In the genomic region with DNA sequence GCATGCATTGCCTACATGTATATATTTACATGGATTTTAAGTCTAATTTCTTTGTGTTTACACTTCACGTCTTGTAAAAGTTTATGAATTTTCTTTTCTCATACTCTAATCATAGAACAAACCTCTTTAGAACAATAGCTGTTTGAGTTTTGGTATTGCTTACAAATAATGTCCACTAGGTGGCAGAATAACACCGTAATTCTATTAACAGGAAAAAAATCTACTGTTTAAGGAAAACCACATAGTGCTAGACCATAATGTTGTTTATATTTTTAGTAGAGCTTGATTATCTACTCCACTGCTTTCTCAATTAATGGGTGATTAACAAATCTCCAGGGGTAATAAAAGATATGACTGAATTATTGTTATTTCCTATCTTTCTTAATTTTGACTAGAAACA, we compare ENCODE assay signal across 9 mouse cellular contexts. TPM values are rescaled to one million over a fixed set of nuclear protein-coding genes. Genes with fewer than 3 reads are reported as not detected.
DNase-seq lines count a peak whose midpoint lies in the region; ATAC-seq and TF ChIP-seq lines count a peak whose summit lies in the region.
"Had no signal": no experiment of that assay in that cellular context is flagged by ENCODE, and none has a peak within 500 bp of the region (broad histone marks: within the 10 kb centered on the region; RNA-seq: fewer than 3 reads in every experiment).

No protein-coding gene starts in this region.

- H3K9me3 ChIP-seq in limb, embryonic 14.5 days (ENCODE audit: control insufficient read depth, low read length): no peaks in the 10 kb centered on the region
- H3K9me3 ChIP-seq in limb, embryonic 10.5 days (replicated peaks): no peaks in the 10 kb centered on the region
- H3K9me3 ChIP-seq in forebrain, postnatal 0 days (ENCODE audit: low read length): no peaks in the 10 kb centered on the region
- H3K9me3 ChIP-seq: limb, embryonic 12.5 days had no signal

- DNase-seq in limb, embryonic 14.5 days (ENCODE audit: low spot score): peak; percentile 74
- no peak for DNase-seq in limb, embryonic 10.5 days (ENCODE audit: low spot score)
- DNase-seq in ZHBTc4 (ENCODE audit: low read depth, low spot score): peak; percentile 35
- peak; percentile 58 for DNase-seq in forebrain, postnatal 0 days
- peak; percentile 6 for DNase-seq in retina, adult 2 months (ENCODE audit: low read depth, low spot score)
- no peak for DNase-seq in spleen, postnatal 36 days (ENCODE audit: low spot score in 2 of 2)
- DNase-seq in urinary bladder, postnatal 14 days (ENCODE audit: low spot score): no peak

- no peak overlapping the region for H3K9ac ChIP-seq in limb, embryonic 14.5 days (ENCODE audit: low read depth, low read length, severe bottlenecking)
- no peak overlapping the region for H3K9ac ChIP-seq in forebrain, postnatal 0 days
- H3K9ac ChIP-seq: limb, embryonic 12.5 days had no signal

- H3K27me3 ChIP-seq in limb, embryonic 14.5 days (ENCODE audit: control insufficient read depth, insufficient read depth, low read length): no peaks in the 10 kb centered on the region
- no peaks in the 10 kb centered on the region for H3K27me3 ChIP-seq in limb, embryonic 10.5 days (ENCODE audit: low read depth, poor library complexity, severe bottlenecking)
- no peaks in the 10 kb centered on the region for H3K27me3 ChIP-seq in forebrain, postnatal 0 days (ENCODE audit: insufficient read depth, low read length)
- H3K27me3 ChIP-seq: limb, embryonic 12.5 days had no signal

- ATAC-seq in limb, embryonic 14.5 days (ENCODE audit: low FRiP score, low read depth): peak; percentile 44; the same call in 1 of the 2 replicates
- peak; percentile 61 for ATAC-seq in forebrain, postnatal 0 days

- WGBS in limb, embryonic 14.5 days: 2% methylated on average over 2 of the region's 2 CpGs
- WGBS in limb, embryonic 10.5 days: 7% methylated on average over 2 of the region's 2 CpGs
- 3% methylated on average over 2 of the region's 2 CpGs for WGBS in forebrain, postnatal 0 days

- no peak overlapping the region for H3K4me2 ChIP-seq in limb, embryonic 14.5 days (replicated peaks; ENCODE audit: low read depth, low read length, severe bottlenecking)
- no peak overlapping the region for H3K4me2 ChIP-seq in forebrain, postnatal 0 days (ENCODE audit: low read depth)
- H3K4me2 ChIP-seq: limb, embryonic 12.5 days had no signal

- no peaks in the 10 kb centered on the region for H3K4me1 ChIP-seq in limb, embryonic 14.5 days (ENCODE audit: control insufficient read depth, insufficient read depth, low read length)
- no peaks in the 10 kb centered on the region for H3K4me1 ChIP-seq in limb, embryonic 10.5 days
- H3K4me1 ChIP-seq in forebrain, postnatal 0 days (ENCODE audit: insufficient read depth): no peaks in the 10 kb centered on the region
- H3K4me1 ChIP-seq: limb, embryonic 12.5 days had no signal

- no peak for TF ChIP-seq POLR2A in limb, embryonic 14.5 days (IDR thresholded peaks at IDR 0.05; ENCODE audit: borderline replicate concordance, extremely low read depth, insufficient read depth, insufficient read length)

- no peak overlapping the region for H3K27ac ChIP-seq in limb, embryonic 14.5 days (replicated peaks; ENCODE audit: low read depth, low read length)
- no peak overlapping the region for H3K27ac ChIP-seq in limb, embryonic 10.5 days
- no peak overlapping the region for H3K27ac ChIP-seq in forebrain, postnatal 0 days (ENCODE audit: low read depth, low read length)
- H3K27ac ChIP-seq: limb, embryonic 12.5 days had no signal

- TF ChIP-seq CTCF in forebrain, postnatal 0 days (IDR thresholded peaks at IDR 0.05; ENCODE audit: low read depth): peak; percentile 72

- no peak overlapping the region for H3K4me3 ChIP-seq in limb, embryonic 14.5 days (replicated peaks; ENCODE audit: low read length)
- no peak overlapping the region for H3K4me3 ChIP-seq in limb, embryonic 10.5 days
- no peak overlapping the region for H3K4me3 ChIP-seq in forebrain, postnatal 0 days (ENCODE audit: low read depth, low read length)
- H3K4me3 ChIP-seq: limb, embryonic 12.5 days had no signal

- H3K36me3 ChIP-seq in limb, embryonic 14.5 days (ENCODE audit: control insufficient read depth, insufficient read depth, low read length): no peaks in the 10 kb centered on the region
- H3K36me3 ChIP-seq in limb, embryonic 10.5 days: no peaks in the 10 kb centered on the region
- H3K36me3 ChIP-seq in forebrain, postnatal 0 days (ENCODE audit: insufficient read depth): no peaks in the 10 kb centered on the region
- H3K36me3 ChIP-seq: limb, embryonic 12.5 days had no signal

RNA-seq across cellular contexts. Expression of gene Olfr1177-ps, which starts 10.0 kb away (rescaled TPM):
- not detected in 2 replicates for polyA plus RNA-seq in limb, embryonic 14.5 days (2012; rRNA removed)
- polyA plus RNA-seq in limb, embryonic 14.5 days (2014; fragmentation: Nextera tagmentation; extraction: Ambion mirVana): not detected in 2 replicates
- not detected in 2 replicates for polyA plus RNA-seq in limb, embryonic 10.5 days (2016; fragmentation: Nextera tagmentation; extraction: Ambion mirVana)
- not detected in 2 replicates for total RNA-seq in forebrain, postnatal 0 days (2014; rRNA removed)
- polyA plus RNA-seq in forebrain, postnatal 0 days (2015; fragmentation: Nextera tagmentation; extraction: Ambion mirVana): not detected in 2 replicates
- total RNA-seq: heart, adult 18-20 months had no signal
- polyA plus RNA-seq: limb, embryonic 12.5 days had no signal

RNA-seq across cellular contexts. Expression of gene Olfr1176, which starts 19.8 kb away (rescaled TPM):
- not detected in 2 replicates for polyA plus RNA-seq in limb, embryonic 14.5 days (2012; rRNA removed)
- polyA plus RNA-seq in limb, embryonic 14.5 days (2014; fragmentation: Nextera tagmentation; extraction: Ambion mirVana): not detected in 2 replicates
- polyA plus RNA-seq in limb, embryonic 10.5 days (2016; fragmentation: Nextera tagmentation; extraction: Ambion mirVana): not detected in 2 replicates
- total RNA-seq in forebrain, postnatal 0 days (2014; rRNA removed): not detected in 2 replicates
- polyA plus RNA-seq in forebrain, postnatal 0 days (2015; fragmentation: Nextera tagmentation; extraction: Ambion mirVana): not detected in 2 replicates
- total RNA-seq: heart, adult 18-20 months had no signal
- polyA plus RNA-seq: limb, embryonic 12.5 days had no signal

RNA-seq across cellular contexts. Expression of gene Olfr1175-ps, which starts 29.3 kb away (rescaled TPM):
- not detected in 2 replicates for polyA plus RNA-seq in limb, embryonic 14.5 days (2012; rRNA removed)
- polyA plus RNA-seq in limb, embryonic 14.5 days (2014; fragmentation: Nextera tagmentation; extraction: Ambion mirVana): not detected in 2 replicates
- not detected in 2 replicates for polyA plus RNA-seq in limb, embryonic 10.5 days (2016; fragmentation: Nextera tagmentation; extraction: Ambion mirVana)
- not detected in 2 replicates for total RNA-seq in forebrain, postnatal 0 days (2014; rRNA removed)
- not detected in 2 replicates for polyA plus RNA-seq in forebrain, postnatal 0 days (2015; fragmentation: Nextera tagmentation; extraction: Ambion mirVana)
- total RNA-seq: heart, adult 18-20 months had no signal
- polyA plus RNA-seq: limb, embryonic 12.5 days had no signal

RNA-seq across cellular contexts. Expression of gene Olfr1178, which starts 30.6 kb away (rescaled TPM):
- polyA plus RNA-seq in limb, embryonic 14.5 days (2012; rRNA removed): 0.08 TPM in 1 of 2 replicates, not detected in the other
- polyA plus RNA-seq in limb, embryonic 14.5 days (2014; fragmentation: Nextera tagmentation; extraction: Ambion mirVana): not detected in 2 replicates
- polyA plus RNA-seq in limb, embryonic 10.5 days (2016; fragmentation: Nextera tagmentation; extraction: Ambion mirVana): not detected in 2 replicates
- total RNA-seq in forebrain, postnatal 0 days (2014; rRNA removed): not detected in 2 replicates
- polyA plus RNA-seq in forebrain, postnatal 0 days (2015; fragmentation: Nextera tagmentation; extraction: Ambion mirVana): not detected in 2 replicates
- total RNA-seq: heart, adult 18-20 months had no signal
- polyA plus RNA-seq: limb, embryonic 12.5 days had no signal

RNA-seq across cellular contexts. Expression of gene Olfr1174-ps, which starts 41.4 kb away (rescaled TPM):
- not detected in 2 replicates for polyA plus RNA-seq in limb, embryonic 14.5 days (2012; rRNA removed)
- polyA plus RNA-seq in limb, embryonic 14.5 days (2014; fragmentation: Nextera tagmentation; extraction: Ambion mirVana): not detected in 2 replicates
- not detected in 2 replicates for polyA plus RNA-seq in limb, embryonic 10.5 days (2016; fragmentation: Nextera tagmentation; extraction: Ambion mirVana)
- total RNA-seq in forebrain, postnatal 0 days (2014; rRNA removed): not detected in 2 replicates
- not detected in 2 replicates for polyA plus RNA-seq in forebrain, postnatal 0 days (2015; fragmentation: Nextera tagmentation; extraction: Ambion mirVana)
- total RNA-seq: heart, adult 18-20 months had no signal
- polyA plus RNA-seq: limb, embryonic 12.5 days had no signal

Comparison
In these comparisons a context has a peak if more than half of its experiments do, and no peak if none do; other contexts are left out.
1. DNase-seq: peak in limb, embryonic 14.5 days (single experiment), ZHBTc4 (single experiment), forebrain, postnatal 0 days (single experiment) and retina, adult 2 months (single experiment); none in limb, embryonic 10.5 days (single experiment), spleen, postnatal 36 days (0 of 2) and urinary bladder, postnatal 14 days (single experiment).